Mouse (Mus musculus): ENCODE measurements around the gene Fbll1. TPM values are rescaled to one million over a fixed set of nuclear protein-coding genes. Genes with fewer than 3 reads are reported as not detected.

Fbll1 gene
- polyA plus RNA-seq, 1 experiment from 2014 or later = 1.1 TPM

DNA sequence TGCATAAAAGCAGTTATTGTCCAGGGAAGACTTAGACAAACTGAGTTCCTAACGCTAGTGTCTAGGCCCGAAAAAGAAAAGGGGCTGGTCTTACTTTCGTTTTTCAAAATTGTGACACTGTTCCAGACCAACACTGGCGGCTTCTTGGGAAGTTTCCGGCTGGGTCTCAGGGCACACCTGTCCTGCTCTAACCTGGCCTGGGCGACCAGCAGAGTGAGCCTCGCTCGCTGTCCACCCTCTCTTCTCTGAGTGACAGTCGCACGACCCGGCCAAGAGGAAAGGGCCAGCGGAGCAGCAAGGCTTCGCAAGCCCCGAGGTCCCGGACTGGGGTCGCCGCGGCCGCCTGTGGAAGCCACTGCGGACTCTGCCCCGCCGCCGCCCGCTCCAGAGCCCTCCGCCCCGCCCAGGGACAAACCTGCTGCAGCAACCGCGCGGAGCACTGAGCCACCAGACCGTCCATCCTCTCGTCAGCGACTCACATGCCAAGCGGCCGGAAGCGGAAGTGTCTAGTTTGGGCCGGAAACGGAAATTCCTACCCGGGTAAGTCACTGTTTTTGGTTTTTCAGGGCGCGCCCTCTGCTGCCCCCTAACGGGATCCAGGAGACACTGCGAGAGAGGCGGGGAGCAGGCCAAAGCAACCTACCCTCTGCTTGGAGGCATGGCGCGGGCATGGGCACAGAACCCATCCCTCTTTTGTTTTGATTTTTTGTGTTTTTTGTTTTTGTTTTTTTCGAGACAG is 35.5 kb upstream of the Fbll1 start, which contains the start of gene Rars:
TSS of gene Rars (minus strand) at position 485 of the 739 bp plus-strand sequence.
- DNase-seq (ENCODE audit: low spot score) = peak; percentile 95
- H3K9ac ChIP-seq (ENCODE audit: low read depth, low read length) = peak within 1 kb of the TSS; percentile 90
- peak within 1 kb of the TSS; percentile 33; the same call in 1 of the 2 replicates for H3K27ac ChIP-seq (replicated peaks; ENCODE audit: low read depth, low read length)
- H3K27me3 ChIP-seq (replicated peaks; ENCODE audit: control insufficient read depth, insufficient read depth, low read length) = no peaks in the 10 kb centered on the region
- peak within 1 kb of the TSS; percentile 97 for H3K4me3 ChIP-seq (ENCODE audit: low read depth, low read length)
- H3K4me1 ChIP-seq (ENCODE audit: control insufficient read depth, insufficient read depth, low read length) = peaks cover 6% of the 10 kb centered on the region
- peaks cover 37% of the 10 kb centered on the region for H3K36me3 ChIP-seq (ENCODE audit: control insufficient read depth, insufficient read depth, low read length)
- peak within 1 kb of the TSS; percentile 72 for H3K4me2 ChIP-seq (ENCODE audit: low read depth, low read length)
- no peaks in the 10 kb centered on the region for H3K9me3 ChIP-seq (ENCODE audit: control insufficient read depth, low read length)
- ATAC-seq (ENCODE audit: low read depth) = peak; percentile 86
- WGBS = 2% methylated on average over 39 of the region's 46 CpGs

DNA sequence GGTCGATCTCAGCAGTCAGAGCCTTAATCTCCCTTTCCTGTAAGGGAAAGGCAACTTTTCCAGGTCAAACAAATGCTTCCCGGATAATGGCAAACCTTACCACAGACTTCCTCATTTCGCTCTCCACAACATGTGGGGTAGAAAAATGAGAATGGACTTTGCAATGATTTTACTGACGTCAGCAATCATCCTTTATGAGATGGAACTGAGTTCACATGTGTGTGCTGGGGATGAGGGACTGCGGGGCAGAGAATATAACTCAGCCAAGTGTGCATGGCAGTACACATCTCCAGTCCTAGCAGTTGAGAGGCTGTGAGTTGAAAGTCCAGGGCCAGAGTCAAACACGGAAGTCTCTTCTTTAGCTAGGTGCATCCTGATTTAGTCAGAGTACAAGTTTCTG is 34.6 kb upstream of the Fbll1 start:
- no peaks in the 10 kb centered on the region for H3K9me3 ChIP-seq (ENCODE audit: control insufficient read depth, low read length)
- H3K4me2 ChIP-seq (ENCODE audit: low read depth, low read length) = peak overlapping the region; percentile 72
- H3K27me3 ChIP-seq (replicated peaks; ENCODE audit: control insufficient read depth, insufficient read depth, low read length) = no peaks in the 10 kb centered on the region
- 86% methylated on average over 6 of the region's 6 CpGs for WGBS
- H3K27ac ChIP-seq (replicated peaks; ENCODE audit: low read depth, low read length) = no peak overlapping the region
- no peak for DNase-seq (ENCODE audit: low spot score)
- peak overlapping the region; percentile 97 for H3K4me3 ChIP-seq (ENCODE audit: low read depth, low read length)
- peak overlapping the region; percentile 90 for H3K9ac ChIP-seq (ENCODE audit: low read depth, low read length)
- peaks cover 46% of the 10 kb centered on the region for H3K36me3 ChIP-seq (ENCODE audit: control insufficient read depth, insufficient read depth, low read length)
- ATAC-seq (ENCODE audit: low read depth) = no peak
- H3K4me1 ChIP-seq (ENCODE audit: control insufficient read depth, insufficient read depth, low read length) = peaks cover 6% of the 10 kb centered on the region

DNA sequence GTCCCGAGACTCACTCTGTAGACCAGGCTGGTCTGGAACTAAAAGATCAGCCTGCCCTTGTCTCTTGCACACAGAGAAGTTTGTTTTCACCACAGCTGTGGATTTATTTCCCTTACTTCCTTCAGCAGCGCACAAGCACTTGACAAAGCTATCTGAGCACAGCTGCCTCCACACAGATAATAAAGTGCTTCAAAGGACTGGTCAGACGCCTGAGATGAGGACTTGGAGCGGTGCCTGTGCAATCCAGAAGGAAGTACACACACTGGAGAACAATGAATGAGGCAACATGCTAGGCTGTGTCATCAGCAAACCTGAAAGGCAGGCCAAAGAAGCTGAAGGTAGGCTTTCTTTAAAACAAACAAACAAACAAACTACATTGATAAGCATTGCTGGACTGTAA is 33.5 kb upstream of the Fbll1 start:
- H3K27me3 ChIP-seq (replicated peaks; ENCODE audit: control insufficient read depth, insufficient read depth, low read length) = no peaks in the 10 kb centered on the region
- H3K9me3 ChIP-seq (ENCODE audit: control insufficient read depth, low read length) = no peaks in the 10 kb centered on the region
- no peak overlapping the region for H3K4me2 ChIP-seq (ENCODE audit: low read depth, low read length)
- peaks cover 6% of the 10 kb centered on the region for H3K4me1 ChIP-seq (ENCODE audit: control insufficient read depth, insufficient read depth, low read length)
- no peak overlapping the region for H3K4me3 ChIP-seq (ENCODE audit: low read depth, low read length)
- H3K9ac ChIP-seq (ENCODE audit: low read depth, low read length) = no peak overlapping the region
- H3K27ac ChIP-seq (replicated peaks; ENCODE audit: low read depth, low read length) = no peak overlapping the region
- DNase-seq (ENCODE audit: low spot score) (no peak), ATAC-seq (ENCODE audit: low read depth) (no peak)
- peaks cover 58% of the 10 kb centered on the region for H3K36me3 ChIP-seq (ENCODE audit: control insufficient read depth, insufficient read depth, low read length)
- WGBS = 86% methylated on average over 4 of the region's 4 CpGs

DNA sequence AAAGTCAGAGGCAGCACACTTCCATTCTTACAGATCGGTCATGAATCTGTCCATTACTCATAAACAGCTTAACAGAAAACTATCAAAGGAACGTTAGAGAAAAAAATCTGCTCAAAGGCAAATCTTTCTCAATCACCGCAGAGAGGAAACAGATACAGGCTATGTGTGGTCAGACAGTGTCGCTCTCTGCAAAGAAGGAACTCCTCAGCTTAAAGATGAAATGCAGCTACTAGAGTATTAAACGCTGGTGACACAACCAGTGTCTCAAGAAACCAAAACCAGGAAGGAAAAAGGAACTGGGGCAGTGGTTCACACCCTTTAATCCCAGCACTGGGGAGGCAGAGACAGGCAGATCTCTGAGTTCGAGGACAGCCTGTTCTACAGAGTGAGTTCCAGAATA is 29.0 kb upstream of the Fbll1 start:
- H3K36me3 ChIP-seq (ENCODE audit: control insufficient read depth, insufficient read depth, low read length) = peaks cover 92% of the 10 kb centered on the region
- DNase-seq (ENCODE audit: low spot score) (no peak), ATAC-seq (ENCODE audit: low read depth) (no peak)
- H3K4me3 ChIP-seq (ENCODE audit: low read depth, low read length) = no peak overlapping the region
- H3K4me1 ChIP-seq (ENCODE audit: control insufficient read depth, insufficient read depth, low read length) = no peaks in the 10 kb centered on the region
- H3K27ac ChIP-seq (replicated peaks; ENCODE audit: low read depth, low read length) = no peak overlapping the region
- 91% methylated on average over 6 of the region's 6 CpGs for WGBS
- no peak overlapping the region for H3K4me2 ChIP-seq (ENCODE audit: low read depth, low read length)
- no peaks in the 10 kb centered on the region for H3K9me3 ChIP-seq (ENCODE audit: control insufficient read depth, low read length)
- H3K27me3 ChIP-seq (replicated peaks; ENCODE audit: control insufficient read depth, insufficient read depth, low read length) = no peaks in the 10 kb centered on the region
- H3K9ac ChIP-seq (ENCODE audit: low read depth, low read length) = no peak overlapping the region

DNA sequence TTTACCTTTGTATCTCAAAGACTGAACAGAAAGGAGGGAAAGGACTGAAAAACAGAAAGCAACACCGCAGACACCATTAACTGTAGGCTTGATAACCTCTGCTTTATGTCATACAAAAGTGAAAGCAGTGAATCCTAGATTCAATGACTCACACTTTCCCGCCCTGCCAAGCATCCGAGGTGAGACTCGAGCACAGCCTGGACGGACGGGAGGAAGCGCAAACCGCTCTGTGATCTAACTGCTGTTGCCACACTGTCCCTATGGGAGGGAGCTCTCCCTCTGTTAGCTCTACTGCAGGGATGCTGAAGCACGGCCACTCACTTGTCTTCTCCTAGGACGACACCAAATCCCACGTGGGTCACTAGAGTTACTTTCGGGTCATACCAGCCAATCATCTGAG is 17.6 kb upstream of the Fbll1 start:
- Histone ChIP-seq H3K27ac (replicated peaks; ENCODE audit: low read depth, low read length) (no peak overlapping the region), H3K36me3 (ENCODE audit: control insufficient read depth, insufficient read depth, low read length) (peaks cover 97% of the 10 kb centered on the region), H3K4me2 (ENCODE audit: low read depth, low read length) (no peak overlapping the region), H3K27me3 (replicated peaks; ENCODE audit: control insufficient read depth, insufficient read depth, low read length) (no peaks in the 10 kb centered on the region), H3K4me1 (ENCODE audit: control insufficient read depth, insufficient read depth, low read length) (no peaks in the 10 kb centered on the region), H3K9me3 (ENCODE audit: control insufficient read depth, low read length) (no peaks in the 10 kb centered on the region), H3K4me3 (ENCODE audit: low read depth, low read length) (no peak overlapping the region), H3K9ac (ENCODE audit: low read depth, low read length) (no peak overlapping the region)
- ATAC-seq (ENCODE audit: low read depth) (no peak), DNase-seq (ENCODE audit: low spot score) (no peak)
- 90% methylated on average over 12 of the region's 12 CpGs for WGBS

DNA sequence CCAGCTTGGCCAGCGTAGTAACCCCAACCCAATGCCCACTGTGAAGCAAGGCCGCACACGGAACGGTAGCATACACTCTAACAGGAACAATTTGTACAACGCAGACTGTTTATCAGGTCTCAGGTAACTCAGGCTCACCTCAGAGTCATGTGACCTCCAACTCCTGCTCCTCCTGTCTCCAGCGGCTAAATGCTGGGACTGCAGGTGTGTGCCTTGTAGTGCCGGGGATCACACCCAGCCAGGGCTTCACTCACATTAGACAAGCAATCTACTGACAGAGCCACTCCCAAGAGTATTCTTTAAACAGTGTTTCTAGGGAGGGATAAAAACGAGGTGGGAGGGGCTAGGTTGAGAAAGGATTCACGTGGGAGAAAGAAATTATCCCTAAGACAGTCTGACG is 12.8 kb upstream of the Fbll1 start:
- ATAC-seq (ENCODE audit: low read depth) (no peak), DNase-seq (ENCODE audit: low spot score) (no peak)
- Histone ChIP-seq H3K4me2 (ENCODE audit: low read depth, low read length) (no peak overlapping the region), H3K36me3 (ENCODE audit: control insufficient read depth, insufficient read depth, low read length) (peaks cover 97% of the 10 kb centered on the region), H3K4me3 (ENCODE audit: low read depth, low read length) (no peak overlapping the region), H3K9me3 (ENCODE audit: control insufficient read depth, low read length) (no peaks in the 10 kb centered on the region), H3K9ac (ENCODE audit: low read depth, low read length) (no peak overlapping the region), H3K27ac (replicated peaks; ENCODE audit: low read depth, low read length) (no peak overlapping the region), H3K4me1 (ENCODE audit: control insufficient read depth, insufficient read depth, low read length) (no peaks in the 10 kb centered on the region), H3K27me3 (replicated peaks; ENCODE audit: control insufficient read depth, insufficient read depth, low read length) (no peaks in the 10 kb centered on the region)
- WGBS = 84% methylated on average over 10 of the region's 10 CpGs

DNA sequence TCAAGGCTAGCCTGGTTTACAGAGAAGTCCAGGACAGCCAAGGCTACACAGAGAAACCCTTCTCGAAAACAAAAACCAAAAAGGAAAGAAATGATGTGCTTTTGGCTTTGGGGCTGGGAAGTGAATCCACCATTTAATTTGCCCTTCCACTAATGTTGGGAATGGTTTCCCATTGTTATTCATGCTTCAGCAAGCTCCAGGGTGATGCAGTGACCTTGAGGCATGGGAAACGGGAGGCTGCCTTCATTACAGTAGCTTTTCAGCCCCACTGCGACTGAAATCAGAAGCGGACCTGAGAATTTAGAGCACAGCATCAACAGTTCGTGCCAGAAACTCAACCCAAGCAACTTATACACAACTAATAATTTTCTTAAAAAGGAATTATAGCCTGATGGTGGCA is 2.6 kb upstream of the Fbll1 start:
- Histone ChIP-seq H3K27ac (replicated peaks; ENCODE audit: low read depth, low read length) (no peak overlapping the region), H3K4me2 (ENCODE audit: low read depth, low read length) (no peak overlapping the region), H3K9me3 (ENCODE audit: control insufficient read depth, low read length) (no peaks in the 10 kb centered on the region), H3K9ac (ENCODE audit: low read depth, low read length) (no peak overlapping the region), H3K4me3 (ENCODE audit: low read depth, low read length) (no peak overlapping the region), H3K4me1 (ENCODE audit: control insufficient read depth, insufficient read depth, low read length) (peaks cover 10% of the 10 kb centered on the region; the same call in 1 of the 2 replicates), H3K27me3 (replicated peaks; ENCODE audit: control insufficient read depth, insufficient read depth, low read length) (peaks cover 34% of the 10 kb centered on the region), H3K36me3 (ENCODE audit: control insufficient read depth, insufficient read depth, low read length) (0 out of 2 replicates have a peak, but pooled peaks cover 1% of the 10 kb centered on the region)
- WGBS = 78% methylated on average over 5 of the region's 5 CpGs
- DNase-seq (ENCODE audit: low spot score) (no peak), ATAC-seq (ENCODE audit: low read depth) (no peak)

DNA sequence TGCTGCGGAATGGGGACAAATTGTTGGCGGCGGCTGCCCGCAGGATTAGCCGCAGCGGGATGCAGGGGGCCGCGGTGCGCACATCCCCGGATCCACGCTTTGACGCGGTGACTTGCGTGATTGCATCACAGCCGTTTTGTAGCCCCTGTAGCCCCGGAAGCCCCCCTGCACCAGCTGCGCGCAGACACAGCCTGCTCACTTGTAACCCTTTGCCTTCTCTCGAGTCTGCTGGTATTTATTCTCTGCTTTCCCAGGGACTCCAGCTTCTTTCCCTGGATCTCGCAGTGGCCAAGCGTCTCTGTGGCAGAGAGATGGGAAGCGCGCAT is 226 bp downstream of the Fbll1 start:
- Histone ChIP-seq H3K4me2 (ENCODE audit: low read depth, low read length) (peak overlapping the region; percentile 66), H3K4me1 (ENCODE audit: control insufficient read depth, insufficient read depth, low read length) (peaks cover 10% of the 10 kb centered on the region; the same call in 1 of the 2 replicates), H3K9me3 (ENCODE audit: control insufficient read depth, low read length) (no peaks in the 10 kb centered on the region), H3K36me3 (ENCODE audit: control insufficient read depth, insufficient read depth, low read length) (no peaks in the 10 kb centered on the region), H3K27ac (replicated peaks; ENCODE audit: low read depth, low read length) (no peak overlapping the region), H3K27me3 (replicated peaks; ENCODE audit: control insufficient read depth, insufficient read depth, low read length) (peaks cover 46% of the 10 kb centered on the region), H3K4me3 (ENCODE audit: low read depth, low read length) (peak overlapping the region; percentile 41), H3K9ac (ENCODE audit: low read depth, low read length) (no peak overlapping the region; the same call in 1 of the 2 replicates)
- peak; percentile 55; the same call in 1 of the 2 replicates for ATAC-seq (ENCODE audit: low read depth)
- 5% methylated on average over 9 of the region's 23 CpGs for WGBS
- peak; percentile 4 for DNase-seq (ENCODE audit: low spot score)
